Comparison of ENCODE assay signal across 20 mouse cellular contexts in genomic region chr11:112278566-112278965, GRCm38 (mm10).
DNase-seq lines count a peak whose midpoint lies in the region; ATAC-seq and TF ChIP-seq lines count a peak whose summit lies in the region.
"Had no signal": no experiment of that assay in that cellular context is flagged by ENCODE, and none has a peak within 500 bp of the region (broad histone marks: within the 10 kb centered on the region; RNA-seq: fewer than 3 reads in every experiment).

No protein-coding gene starts in this region.

- no peaks in the 10 kb centered on the region for H3K27me3 ChIP-seq in midbrain, postnatal 0 days (ENCODE audit: insufficient read depth, low read length)
- no peaks in the 10 kb centered on the region for H3K27me3 ChIP-seq in midbrain, embryonic 15.5 days (replicated peaks)
- H3K27me3 ChIP-seq: embryonic facial prominence, embryonic 12.5 days; forebrain, embryonic 13.5 days; forebrain, embryonic 15.5 days; Patski had no signal

- 80% methylated on average over 1 of the region's 1 CpGs for WGBS in midbrain, postnatal 0 days
- 73% methylated on average over 1 of the region's 1 CpGs for WGBS in midbrain, embryonic 15.5 days

- H3K4me3 ChIP-seq in midbrain, postnatal 0 days (ENCODE audit: low read depth, low read length): no peak overlapping the region
- no peak overlapping the region for H3K4me3 ChIP-seq in midbrain, embryonic 15.5 days
- H3K4me3 ChIP-seq: embryonic facial prominence, embryonic 10.5 days; embryonic facial prominence, embryonic 12.5 days; forebrain, embryonic 13.5 days; forebrain, embryonic 15.5 days had no signal

- H3K9me3 ChIP-seq in midbrain, postnatal 0 days (ENCODE audit: low read length): no peaks in the 10 kb centered on the region
- H3K9me3 ChIP-seq in midbrain, embryonic 15.5 days: no peaks in the 10 kb centered on the region
- H3K9me3 ChIP-seq: embryonic facial prominence, embryonic 10.5 days; embryonic facial prominence, embryonic 12.5 days; forebrain, embryonic 13.5 days; forebrain, embryonic 15.5 days had no signal

- no peak overlapping the region for H3K9ac ChIP-seq in midbrain, postnatal 0 days (replicated peaks; ENCODE audit: low read length, poor library complexity, severe bottlenecking)
- no peak overlapping the region for H3K9ac ChIP-seq in midbrain, embryonic 15.5 days
- H3K9ac ChIP-seq: embryonic facial prominence, embryonic 12.5 days; forebrain, embryonic 13.5 days; forebrain, embryonic 15.5 days; forebrain, postnatal 0 days had no signal

- TF ChIP-seq POLR2A in brain, embryonic 14.5 days (IDR thresholded peaks at IDR 0.05; ENCODE audit: borderline replicate concordance, extremely low read depth, insufficient read depth, insufficient read length, poor library complexity, severe bottlenecking): no peak

- no peak for TF ChIP-seq CTCF in midbrain, postnatal 0 days (IDR thresholded peaks at IDR 0.05)
- TF ChIP-seq CTCF in brain, embryonic 14.5 days (IDR thresholded peaks at IDR 0.05; ENCODE audit: borderline replicate concordance, extremely low read depth, insufficient read depth, insufficient read length): no peak

- peak; percentile 11 for DNase-seq in midbrain, postnatal 0 days (ENCODE audit: low spot score)
- DNase-seq in brain, embryonic 14.5 days (ENCODE audit: low read depth): peak; percentile 20
- DNase-seq in retina, postnatal 1 day: peak; percentile 55
- DNase-seq in thymus, postnatal 0 days (ENCODE audit: low spot score): no peak
- DNase-seq: adrenal gland, adult 2 months; adrenal gland, postnatal 10 days; adrenal gland, postnatal 25 days; cerebellum, adult 11-12 months; cerebellum, adult 2 months; cerebellum, adult 9-10 months; cerebellum, postnatal 10 days; cerebellum, postnatal 25 days; forebrain, postnatal 0 days had no signal

- no peak overlapping the region for H3K4me2 ChIP-seq in midbrain, postnatal 0 days (ENCODE audit: low read depth, low read length, poor library complexity, severe bottlenecking)
- H3K4me2 ChIP-seq in midbrain, embryonic 15.5 days: no peak overlapping the region
- H3K4me2 ChIP-seq: embryonic facial prominence, embryonic 12.5 days; forebrain, embryonic 13.5 days; forebrain, embryonic 15.5 days had no signal

- H3K4me1 ChIP-seq in midbrain, postnatal 0 days (ENCODE audit: insufficient read depth, low read length): no peaks in the 10 kb centered on the region
- no peaks in the 10 kb centered on the region for H3K4me1 ChIP-seq in midbrain, embryonic 15.5 days
- H3K4me1 ChIP-seq: forebrain, embryonic 13.5 days; forebrain, embryonic 15.5 days had no signal

- no peaks in the 10 kb centered on the region for H3K36me3 ChIP-seq in midbrain, postnatal 0 days (ENCODE audit: insufficient read depth, low read length)
- H3K36me3 ChIP-seq in midbrain, embryonic 15.5 days (replicated peaks): no peaks in the 10 kb centered on the region
- H3K36me3 ChIP-seq: embryonic facial prominence, embryonic 10.5 days; embryonic facial prominence, embryonic 12.5 days; forebrain, embryonic 15.5 days had no signal

- H3K27ac ChIP-seq in midbrain, postnatal 0 days (ENCODE audit: low read depth, low read length): no peak overlapping the region
- H3K27ac ChIP-seq in midbrain, embryonic 15.5 days: no peak overlapping the region
- H3K27ac ChIP-seq: embryonic facial prominence, embryonic 10.5 days; embryonic facial prominence, embryonic 12.5 days; forebrain, embryonic 13.5 days; forebrain, embryonic 15.5 days had no signal

- ATAC-seq in midbrain, postnatal 0 days (ENCODE audit: low FRiP score): no peak
- no peak for ATAC-seq in midbrain, embryonic 15.5 days (replicated peaks)
- no peak for ATAC-seq in activated CD4-positive, CD25-positive, alpha-beta regulatory T cell, adult 4 months
- ATAC-seq: forebrain, embryonic 13.5 days; forebrain, embryonic 15.5 days; forebrain, postnatal 0 days; Patski had no signal
